Mouse (Mus musculus): Measurements from ENCODE around the gene Ces4a.

DNA sequence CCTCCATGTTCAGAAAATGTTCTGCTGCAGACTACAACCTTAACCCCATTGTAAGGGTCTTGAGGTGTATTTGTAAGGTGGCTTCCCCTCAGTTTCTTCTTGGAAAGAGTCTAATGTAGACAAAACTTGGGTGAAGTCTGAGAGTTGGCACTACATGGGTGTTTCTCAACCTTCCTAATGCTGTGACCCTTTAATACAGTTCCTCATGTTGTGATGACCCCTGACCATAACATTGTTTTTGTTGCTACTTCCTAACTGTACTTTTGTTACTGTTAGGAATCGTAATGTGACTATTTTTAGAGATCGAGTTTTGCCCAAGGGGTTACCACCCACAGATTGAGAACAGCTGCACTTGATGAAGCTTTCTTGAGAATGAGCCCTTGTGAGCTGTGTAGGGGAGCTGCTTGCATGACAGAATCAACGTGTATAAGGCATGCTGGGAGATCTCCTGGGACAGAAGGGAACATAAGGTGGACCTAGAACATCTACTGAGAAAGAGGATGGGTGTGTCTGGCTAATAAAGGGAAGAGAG, 29.6 kb downstream of the Ces4a start:
- no peak for TF ChIP-seq GATA1 (IDR thresholded peaks at IDR 0.05; ENCODE audit: borderline replicate concordance, low read length)
- TF ChIP-seq FLI1 (IDR thresholded peaks at IDR 0.05; ENCODE audit: low read length) = no peak

All from megakaryocyte, embryonic 14.5 days (primary cell).